Mouse (Mus musculus): ENCODE data around the gene Hoxa2.

DNA sequence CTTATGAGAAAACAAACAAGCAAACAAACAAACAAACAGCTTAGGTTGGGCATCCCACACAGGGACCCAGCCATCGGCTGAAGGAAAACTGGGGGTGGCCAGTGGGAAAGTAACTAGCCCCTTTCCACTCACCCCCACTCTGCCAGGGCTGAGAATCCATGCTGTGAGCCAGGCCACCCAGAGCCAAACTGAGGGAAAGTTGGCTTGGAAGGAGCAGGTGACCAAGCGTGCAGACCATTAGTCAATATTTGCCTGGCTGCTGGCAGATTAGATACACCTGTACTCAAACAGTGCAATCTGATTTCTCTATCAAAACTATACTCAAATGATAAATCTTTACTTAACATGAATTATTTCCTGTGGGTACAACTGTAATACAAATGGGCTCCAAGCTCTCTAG is 17.4 kb upstream of the Hoxa2 start:
- TF ChIP-seq TCF12 (IDR thresholded peaks at IDR 0.05; ENCODE audit: low read depth, low read length): no peak
- no peak for TF ChIP-seq RCOR1 (IDR thresholded peaks at IDR 0.05; ENCODE audit: low read depth, low read length)
- TF ChIP-seq POLR2A (IDR thresholded peaks at IDR 0.05; ENCODE audit: control insufficient read depth in 1 of 2, insufficient read depth in 1 of 2, low read depth in 1 of 2, low read length in 2 of 2, poor library complexity in 1 of 2): no peak
- TF ChIP-seq HCFC1 (IDR thresholded peaks at IDR 0.05; ENCODE audit: low read depth, low read length): no peak
- TF ChIP-seq CTCF (IDR thresholded peaks at IDR 0.05 in 2 of 3, conservative IDR thresholded peaks at IDR 0.05 in 1 of 3; ENCODE audit: control insufficient read depth in 1 of 3, insufficient read depth in 1 of 3, low read depth in 2 of 3, low read length in 3 of 3, poor library complexity in 1 of 3, severe bottlenecking in 1 of 3): no peak
- TF ChIP-seq UBTF (IDR thresholded peaks at IDR 0.05; ENCODE audit: borderline replicate concordance, insufficient read depth, low read depth, low read length): no peak
- no peak for TF ChIP-seq USF2 (IDR thresholded peaks at IDR 0.05; ENCODE audit: borderline replicate concordance in 1 of 2, insufficient read depth in 1 of 2, low read depth in 1 of 2, low read length in 2 of 2)

Measured in MEL (cell line).